Mouse (Mus musculus): ENCODE measurements around the gene Igsf21. TPM values are rescaled to one million over a fixed set of nuclear protein-coding genes. Genes with fewer than 3 reads are reported as not detected.
A peak's percentile ranks its signal among the peaks of the same experiment; 100 is the strongest.

The Igsf21 gene
- total and polyA plus RNA-seq, 2 experiments from 2014 or later, result 78.5 to 117 TPM

DNA sequence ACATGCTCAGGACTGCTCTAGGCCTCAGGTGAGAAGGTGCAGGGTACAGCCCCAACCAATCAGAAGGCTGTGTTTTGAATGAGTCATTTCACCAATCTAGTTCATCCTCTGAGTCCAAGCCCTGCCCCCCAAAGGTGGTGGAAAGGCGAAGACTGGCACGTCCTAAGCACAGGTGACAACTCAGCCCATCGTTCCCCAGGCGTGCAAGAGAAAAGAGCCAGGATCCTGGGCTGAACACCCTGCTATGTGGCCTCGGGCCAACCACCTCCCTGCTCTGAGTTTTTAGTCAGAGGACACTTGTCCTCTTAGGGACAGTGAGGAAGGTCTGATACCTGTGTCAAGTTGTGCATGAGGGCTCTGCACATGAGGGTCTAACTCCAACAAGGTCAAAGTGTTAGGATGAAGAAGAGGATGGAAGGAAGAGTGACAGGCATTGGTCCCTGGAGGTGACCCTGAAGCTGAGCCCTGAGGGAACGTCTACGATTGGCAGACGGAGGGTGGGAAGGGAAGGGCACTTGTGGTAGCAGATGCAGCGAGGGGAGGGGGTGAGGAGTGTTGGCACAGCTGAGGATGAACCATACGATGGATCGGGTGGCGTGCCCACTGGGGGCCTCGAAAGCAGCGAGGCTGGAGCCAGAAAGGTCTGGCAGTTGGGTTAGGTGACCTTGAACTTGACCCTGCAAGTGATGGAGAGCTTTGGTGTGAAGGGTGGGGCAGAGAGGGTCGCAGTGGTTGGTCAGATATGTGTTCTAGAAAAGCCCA, 99.3 kb downstream of the Igsf21 start:
- DNase-seq, result no peak
- ATAC-seq, result peak; percentile 32; the same call in 1 of the 2 replicates

DNA sequence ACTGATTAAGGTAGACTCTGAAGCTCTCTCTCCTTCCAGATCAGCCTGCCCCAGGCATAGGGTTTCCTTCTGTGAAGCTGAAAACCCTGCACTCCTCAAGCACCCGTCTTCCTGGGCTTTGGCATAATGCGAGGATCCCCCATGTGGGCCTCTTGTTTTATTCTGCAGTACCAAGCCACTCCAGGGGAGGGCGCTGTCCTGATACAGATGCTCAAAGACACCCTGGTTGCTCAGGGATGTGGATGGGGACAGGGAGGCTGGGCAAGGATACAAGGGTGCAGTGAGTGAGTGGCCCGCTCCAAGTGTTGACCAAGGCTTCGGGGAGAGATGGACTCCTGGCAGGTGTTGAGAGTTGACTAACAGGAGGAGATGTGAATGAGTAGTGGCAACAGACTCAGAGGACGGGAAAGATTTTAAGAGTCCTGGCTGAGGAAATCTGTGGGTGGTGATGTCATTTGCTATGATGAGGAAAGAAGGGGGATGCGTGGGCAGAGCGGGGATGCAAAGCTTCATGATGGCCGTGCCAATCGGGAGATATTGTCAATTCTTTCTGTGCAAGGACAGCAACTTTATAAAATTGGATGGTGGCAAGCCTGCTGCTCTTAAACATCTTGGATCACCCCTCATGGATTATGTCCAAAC, 102.6 kb downstream of the Igsf21 start:
- no peak for ATAC-seq
- DNase-seq, result no peak
- TF ChIP-seq CTCF (IDR thresholded peaks at IDR 0.05; ENCODE audit: low read depth), result peak; percentile 52
- no peak overlapping the region for H3K9ac ChIP-seq
- 85% methylated on average over 10 of the region's 10 CpGs for WGBS
- no peaks in the 10 kb centered on the region for H3K36me3 ChIP-seq (ENCODE audit: insufficient read depth)
- H3K4me2 ChIP-seq (ENCODE audit: low read depth), result no peak overlapping the region
- H3K4me3 ChIP-seq (ENCODE audit: low read depth, low read length), result no peak overlapping the region
- no peak overlapping the region for H3K27ac ChIP-seq (ENCODE audit: low read depth, low read length)
- no peaks in the 10 kb centered on the region for H3K9me3 ChIP-seq (ENCODE audit: low read length)
- H3K27me3 ChIP-seq (ENCODE audit: insufficient read depth, low read length), result no peaks in the 10 kb centered on the region
- 0 out of 2 replicates have a peak, but pooled peaks cover 10% of the 10 kb centered on the region for H3K4me1 ChIP-seq (ENCODE audit: insufficient read depth)

More for the DNA sequence above, 99.3 kb downstream of the Igsf21 start:
- peak overlapping the region; percentile 64 for H3K27ac ChIP-seq (ENCODE audit: low read depth, low read length)
- H3K27me3 ChIP-seq (ENCODE audit: insufficient read depth, low read length), result no peaks in the 10 kb centered on the region
- H3K9ac ChIP-seq, result no peak overlapping the region; the same call in 1 of the 2 replicates
- 0 out of 2 replicates have a peak, but pooled peaks cover 10% of the 10 kb centered on the region for H3K4me1 ChIP-seq (ENCODE audit: insufficient read depth)
- H3K36me3 ChIP-seq (ENCODE audit: insufficient read depth), result no peaks in the 10 kb centered on the region
- no peaks in the 10 kb centered on the region for H3K9me3 ChIP-seq (ENCODE audit: low read length)
- H3K4me2 ChIP-seq (ENCODE audit: low read depth), result no peak overlapping the region
- 56% methylated on average over 15 of the region's 15 CpGs for WGBS
- TF ChIP-seq CTCF (IDR thresholded peaks at IDR 0.05; ENCODE audit: low read depth), result no peak
- no peak overlapping the region for H3K4me3 ChIP-seq (ENCODE audit: low read depth, low read length)

DNA sequence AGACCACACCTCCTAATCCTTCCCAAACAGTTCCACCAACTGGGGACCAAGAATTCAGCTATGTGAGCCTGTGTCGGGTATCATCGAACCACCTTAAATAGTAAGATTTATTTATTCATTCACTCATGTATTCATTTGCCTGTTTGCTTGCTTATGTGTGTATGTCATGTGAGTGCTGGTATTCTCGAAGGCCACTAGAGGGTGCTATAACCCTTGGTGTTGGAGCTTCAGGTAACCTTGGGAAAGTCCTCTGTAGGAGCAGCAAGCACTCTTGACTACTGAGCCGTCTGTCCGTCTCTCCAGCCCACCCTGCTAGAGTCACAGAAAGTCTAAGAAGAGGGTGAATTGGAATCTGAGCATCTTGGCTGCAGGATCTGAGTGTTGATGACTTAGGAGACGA, 103.4 kb downstream of the Igsf21 start:
- peak; percentile 38; the same call in 1 of the 2 replicates for TF ChIP-seq CTCF (IDR thresholded peaks at IDR 0.05; ENCODE audit: low read depth)
- Histone ChIP-seq H3K9ac (no peak overlapping the region), H3K27me3 (ENCODE audit: insufficient read depth, low read length) (no peaks in the 10 kb centered on the region), H3K4me2 (ENCODE audit: low read depth) (no peak overlapping the region), H3K4me1 (ENCODE audit: insufficient read depth) (0 out of 2 replicates have a peak, but pooled peaks cover 9% of the 10 kb centered on the region), H3K9me3 (ENCODE audit: low read length) (no peaks in the 10 kb centered on the region), H3K4me3 (ENCODE audit: low read depth, low read length) (no peak overlapping the region), H3K36me3 (ENCODE audit: insufficient read depth) (no peaks in the 10 kb centered on the region), H3K27ac (ENCODE audit: low read depth, low read length) (no peak overlapping the region)
- ATAC-seq (no peak), DNase-seq (no peak)
- 95% methylated on average over 6 of the region's 6 CpGs for WGBS

DNA sequence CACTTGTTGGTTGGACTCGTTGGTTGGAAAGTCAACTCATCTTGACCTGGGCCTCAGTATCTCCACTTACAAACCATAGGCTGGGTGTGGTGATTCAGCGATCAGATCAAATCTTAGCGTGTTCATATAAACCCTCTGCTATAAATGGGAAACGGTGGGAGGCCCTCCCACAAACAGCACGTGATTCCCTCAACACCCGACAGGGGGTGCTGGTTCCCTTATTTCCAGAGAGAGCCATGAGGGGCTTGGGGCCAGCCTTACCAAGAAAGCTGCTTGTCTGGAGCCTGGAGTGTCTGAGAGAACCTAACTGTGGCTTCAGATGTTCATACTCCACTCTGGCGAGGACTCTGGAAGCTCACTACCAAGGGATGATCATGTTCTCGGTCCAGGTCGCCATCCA, 106.1 kb downstream of the Igsf21 start:
- WGBS, result 69% methylated on average over 9 of the region's 9 CpGs
- H3K4me2 ChIP-seq (ENCODE audit: low read depth), result no peak overlapping the region
- H3K9me3 ChIP-seq (ENCODE audit: low read length), result no peaks in the 10 kb centered on the region
- TF ChIP-seq CTCF (IDR thresholded peaks at IDR 0.05; ENCODE audit: low read depth), result peak; percentile 43
- no peaks in the 10 kb centered on the region for H3K4me1 ChIP-seq (ENCODE audit: insufficient read depth)
- no peaks in the 10 kb centered on the region for H3K27me3 ChIP-seq (ENCODE audit: insufficient read depth, low read length)
- H3K9ac ChIP-seq, result no peak overlapping the region
- no peaks in the 10 kb centered on the region for H3K36me3 ChIP-seq (ENCODE audit: insufficient read depth)
- H3K4me3 ChIP-seq (ENCODE audit: low read depth, low read length), result no peak overlapping the region
- H3K27ac ChIP-seq (ENCODE audit: low read depth, low read length), result no peak overlapping the region
- DNase-seq, result peak; percentile 37
- ATAC-seq, result no peak

DNA sequence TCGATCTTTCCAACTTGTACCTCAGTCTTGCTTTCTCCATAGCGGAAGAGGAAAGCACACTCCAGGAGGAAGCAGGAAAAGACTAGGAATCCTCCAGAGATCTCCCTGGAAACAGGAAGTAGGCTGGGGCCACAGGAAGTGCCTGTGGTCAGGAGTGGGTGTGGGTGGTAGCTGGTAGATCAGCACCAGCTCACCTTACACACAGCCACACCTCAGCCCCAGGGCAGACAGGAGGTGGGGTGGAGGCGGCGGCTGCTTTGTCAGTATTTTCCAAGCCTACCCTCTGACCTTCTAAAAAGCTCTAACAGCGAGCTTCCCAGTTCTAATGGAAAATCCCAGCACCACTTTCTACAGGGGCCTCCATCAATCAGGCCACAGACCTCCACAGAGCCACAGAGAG, 107.7 kb downstream of the Igsf21 start:
- no peak for TF ChIP-seq CTCF (IDR thresholded peaks at IDR 0.05; ENCODE audit: low read depth)
- ATAC-seq (no peak), DNase-seq (no peak)
- no peaks in the 10 kb centered on the region for H3K9me3 ChIP-seq (ENCODE audit: low read length)
- H3K27ac ChIP-seq (ENCODE audit: low read depth, low read length), result no peak overlapping the region
- no peak overlapping the region for H3K9ac ChIP-seq
- WGBS, result 62% methylated on average over 5 of the region's 5 CpGs
- no peak overlapping the region for H3K4me2 ChIP-seq (ENCODE audit: low read depth)
- H3K27me3 ChIP-seq (ENCODE audit: insufficient read depth, low read length), result no peaks in the 10 kb centered on the region
- no peak overlapping the region for H3K4me3 ChIP-seq (ENCODE audit: low read depth, low read length)
- H3K36me3 ChIP-seq (ENCODE audit: insufficient read depth), result no peaks in the 10 kb centered on the region
- no peaks in the 10 kb centered on the region for H3K4me1 ChIP-seq (ENCODE audit: insufficient read depth)

DNA sequence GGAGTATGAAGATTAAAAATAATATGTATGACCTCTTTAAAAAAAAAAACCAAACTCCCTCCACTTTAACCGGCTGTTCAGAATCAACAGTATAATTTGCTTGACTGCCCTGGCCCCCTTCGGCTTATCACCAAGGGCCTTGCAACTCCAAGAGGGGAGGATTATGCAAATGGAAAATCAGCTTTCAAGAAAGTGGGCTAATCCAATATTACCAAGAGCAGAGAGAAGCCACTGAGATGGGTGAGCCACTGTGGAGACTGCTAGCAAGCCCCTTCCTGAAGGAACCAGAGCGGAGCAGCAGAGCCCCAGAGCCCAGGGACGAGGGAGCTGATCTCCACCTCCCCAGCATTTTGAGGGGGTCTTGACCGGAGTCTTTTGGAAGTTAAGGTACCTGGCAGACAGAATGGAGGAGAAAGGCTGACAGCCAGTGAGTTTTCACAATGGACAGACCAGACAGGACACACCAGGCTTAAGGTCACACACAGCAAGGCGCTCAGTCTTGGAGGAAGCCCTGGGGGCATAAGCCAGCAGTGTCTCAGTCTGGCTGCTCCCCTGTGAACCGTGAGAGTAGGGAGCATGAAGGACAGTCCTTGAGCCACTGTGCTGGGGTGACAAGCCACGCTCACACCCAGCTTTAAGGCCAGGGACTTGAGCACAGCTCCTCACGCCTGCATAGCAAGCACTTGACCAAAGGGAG, 114.8 kb downstream of the Igsf21 start:
- ATAC-seq (no peak), DNase-seq (no peak)

More for the DNA sequence above, 114.8 kb downstream of the Igsf21 start:
- no peaks in the 10 kb centered on the region for H3K9me3 ChIP-seq (ENCODE audit: low read length)
- no peaks in the 10 kb centered on the region for H3K36me3 ChIP-seq (ENCODE audit: insufficient read depth)
- H3K27ac ChIP-seq (ENCODE audit: low read depth, low read length), result no peak overlapping the region
- no peak overlapping the region for H3K4me3 ChIP-seq (ENCODE audit: low read depth, low read length)
- WGBS, result 39% methylated on average over 9 of the region's 9 CpGs
- no peak overlapping the region for H3K9ac ChIP-seq
- TF ChIP-seq CTCF (IDR thresholded peaks at IDR 0.05; ENCODE audit: low read depth), result no peak
- no peak overlapping the region for H3K4me2 ChIP-seq (ENCODE audit: low read depth)
- H3K27me3 ChIP-seq (ENCODE audit: insufficient read depth, low read length), result no peaks in the 10 kb centered on the region
- H3K4me1 ChIP-seq (ENCODE audit: insufficient read depth), result no peaks in the 10 kb centered on the region

All from forebrain, postnatal 0 days (tissue).